Mouse (Mus musculus) forebrain, embryonic 12.5 days (tissue): Measurements from ENCODE around the gene Ech1. TPM values are rescaled to one million over a fixed set of nuclear protein-coding genes. Genes with fewer than 3 reads are reported as not detected.

Experiments used
- ATAC-seq: fragments of 200-750 bp; cut with Nextera tagmentation; 2 replicates; pipeline ENCODE4 v1.8.0; 2017; ENCODE audit warnings: moderate TSS enrichment; ENCODE audit not compliant: low FRiP score
- H3K27ac ChIP-seq: fragments of 300-500 bp; sonication (generic); 2 replicates; pipeline ENCODE4 v1.5.1; 2016; ENCODE audit warnings: mild to moderate bottlenecking
- H3K27me3 ChIP-seq: fragments of 300-500 bp; sonication (generic); 2 replicates; pipeline ENCODE4 v1.6.1; 2016; ENCODE audit warnings: mild to moderate bottlenecking
- H3K36me3 ChIP-seq: fragments of 300-500 bp; sonication (generic); replicated peaks from 2 replicates; pipeline ENCODE4 v1.6.1; 2016; ENCODE audit warnings: mild to moderate bottlenecking
- H3K4me1 ChIP-seq: fragments of 300-500 bp; sonication (generic); 2 replicates; pipeline ENCODE4 v1.6.1; 2016
- H3K4me2 ChIP-seq: fragments of 300-500 bp; sonication (generic); 2 replicates; pipeline ENCODE4 v1.6.1; 2016; ENCODE audit warnings: mild to moderate bottlenecking, moderate library complexity
- H3K4me3 ChIP-seq: fragments of 300-500 bp; sonication (generic); replicated peaks from 2 replicates; pipeline ENCODE4 v1.5.1; 2016; ENCODE audit warnings: mild to moderate bottlenecking
- H3K9ac ChIP-seq: fragments of 300-500 bp; sonication (generic); 2 replicates; pipeline ENCODE4 v1.6.1; 2016; ENCODE audit warnings: mild to moderate bottlenecking
- H3K9me3 ChIP-seq: fragments of 300-500 bp; sonication (generic); 2 replicates; pipeline ENCODE4 v1.6.1; 2016
- WGBS: fragments of 180-500 bp; shearing (Covaris S2); methylation state at CpG from one replicate; pipeline ENCODE4 v1.1.7; 2016; 5-methylcytosine and 5-hydroxymethylcytosine counted together
- polyA plus RNA-seq: library from polyadenylated mRNA; unstranded; fragments of >200 nt; fragmentation: Nextera tagmentation; extraction: Ambion mirVana; gene quantifications from 2 replicates; pipeline ENCODE4 v1.2.1, GENCODE M21; 2016

The Ech1 gene
- polyA plus RNA-seq, 1 experiment from 2014 or later: 63.9 TPM

DNA sequence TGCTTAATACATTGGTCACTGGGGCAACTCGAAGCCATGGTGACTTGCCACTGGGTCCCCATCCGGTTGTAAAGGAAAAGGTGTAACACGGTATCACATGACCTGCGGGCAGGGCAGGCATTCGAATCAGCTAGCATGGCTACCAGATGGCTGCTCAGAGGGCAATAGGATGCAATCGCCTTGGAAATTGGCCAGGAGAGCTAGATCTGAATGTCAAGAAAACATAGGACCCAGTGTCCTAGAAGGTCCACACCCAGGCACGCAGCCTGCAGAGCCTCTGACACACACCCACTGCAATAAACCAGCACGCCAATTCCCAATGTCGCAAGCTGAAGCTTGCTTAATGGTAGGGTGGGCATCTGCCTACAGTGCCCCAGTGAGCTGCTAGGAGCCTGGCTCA lies 13.3 kb downstream of the Ech1 start:
- H3K27me3 ChIP-seq: no peaks in the 10 kb centered on the region
- no peak overlapping the region for H3K4me2 ChIP-seq
- 89% methylated on average over 9 of the region's 9 CpGs for WGBS
- H3K4me3 ChIP-seq: no peak overlapping the region
- no peaks in the 10 kb centered on the region for H3K4me1 ChIP-seq
- H3K9ac ChIP-seq: no peak overlapping the region
- H3K27ac ChIP-seq: no peak overlapping the region
- no peaks in the 10 kb centered on the region for H3K9me3 ChIP-seq
- no peaks in the 10 kb centered on the region for H3K36me3 ChIP-seq
- ATAC-seq: no peak

DNA sequence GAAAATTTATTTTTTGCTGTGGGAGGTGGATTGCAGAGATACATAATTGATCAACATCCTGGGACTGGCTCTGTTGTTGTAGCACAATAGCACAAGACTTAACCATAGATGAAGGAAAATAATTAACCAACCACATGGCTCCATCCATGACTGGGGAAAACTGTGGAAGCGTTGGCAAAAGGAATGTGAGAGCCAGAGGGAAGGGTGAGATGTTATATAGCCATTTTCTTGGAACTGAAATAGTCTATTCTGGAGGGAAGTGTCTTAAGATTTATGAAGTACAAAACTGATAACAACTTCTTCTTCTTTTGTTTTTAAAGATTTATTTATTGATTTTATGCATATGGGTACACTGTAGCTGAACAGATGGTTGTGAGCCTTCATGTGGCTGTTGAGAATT lies 22.3 kb downstream of the Ech1 start:
- ATAC-seq: no peak

DNA sequence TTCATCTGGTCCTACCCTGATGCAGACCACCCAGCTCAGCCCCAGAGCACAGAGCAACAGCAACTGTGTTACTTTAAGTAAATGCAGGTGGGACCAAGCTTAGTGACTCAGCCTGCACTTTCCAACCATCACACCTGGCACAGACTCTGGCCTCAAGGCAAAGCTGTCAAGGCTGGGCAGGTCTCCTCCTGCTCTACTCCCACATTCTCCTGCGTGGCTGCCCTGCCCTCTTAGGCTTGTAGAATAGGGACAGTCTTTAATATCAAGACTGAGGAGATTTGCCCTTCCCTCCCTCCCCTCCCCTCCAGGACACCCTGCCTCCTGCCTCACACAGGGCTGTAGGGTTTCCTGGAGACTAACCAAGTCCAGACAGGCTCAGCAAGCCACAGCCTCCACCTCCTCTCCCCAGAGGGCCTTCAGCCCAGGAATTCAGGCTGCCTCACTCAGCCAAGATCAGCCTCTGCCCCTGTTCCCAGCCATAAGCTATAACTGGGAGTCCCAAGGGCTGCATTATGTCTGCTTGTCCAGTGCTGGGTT lies 24.8 kb downstream of the Ech1 start:
- no peak overlapping the region for H3K9ac ChIP-seq
- 0 out of 2 replicates have a peak, but pooled peaks cover 3% of the 10 kb centered on the region for H3K9me3 ChIP-seq
- no peaks in the 10 kb centered on the region for H3K36me3 ChIP-seq
- no peak overlapping the region for H3K4me2 ChIP-seq
- H3K27ac ChIP-seq: no peak overlapping the region
- H3K27me3 ChIP-seq: no peaks in the 10 kb centered on the region
- H3K4me1 ChIP-seq: no peaks in the 10 kb centered on the region
- no peak for ATAC-seq
- no peak overlapping the region for H3K4me3 ChIP-seq
- WGBS: 63% methylated on average over 1 of the region's 1 CpGs

More for the DNA sequence above, 22.3 kb downstream of the Ech1 start:
- H3K36me3 ChIP-seq: no peaks in the 10 kb centered on the region
- no peak overlapping the region for H3K4me3 ChIP-seq
- H3K4me2 ChIP-seq: no peak overlapping the region
- H3K9ac ChIP-seq: no peak overlapping the region
- H3K4me1 ChIP-seq: no peaks in the 10 kb centered on the region
- 0 out of 2 replicates have a peak, but pooled peaks cover 3% of the 10 kb centered on the region for H3K9me3 ChIP-seq
- no peaks in the 10 kb centered on the region for H3K27me3 ChIP-seq
- WGBS: 88% methylated on average over 1 of the region's 1 CpGs
- H3K27ac ChIP-seq: no peak overlapping the region

DNA sequence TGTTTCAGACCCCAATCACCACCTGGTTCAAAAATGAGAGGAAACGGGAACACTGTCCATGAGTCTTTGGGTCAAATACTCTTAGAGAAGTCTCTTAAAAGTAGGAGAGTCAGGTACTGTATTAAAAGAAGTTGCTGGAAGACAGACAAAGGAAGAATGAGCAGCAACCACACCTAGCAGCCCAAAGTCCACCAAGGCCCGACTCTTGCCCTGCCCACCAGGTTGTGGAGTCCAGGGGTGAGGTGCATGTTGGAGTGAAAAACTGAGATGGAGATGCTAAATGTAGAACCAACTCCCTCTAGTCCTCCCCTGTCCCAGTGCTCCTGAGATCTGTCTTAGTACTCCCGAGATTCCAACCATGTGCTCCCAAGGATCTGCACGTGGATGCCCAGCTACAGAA lies 25.6 kb downstream of the Ech1 start:
- WGBS: 86% methylated on average over 4 of the region's 4 CpGs
- no peak overlapping the region for H3K27ac ChIP-seq
- no peak overlapping the region for H3K9ac ChIP-seq
- no peak overlapping the region for H3K4me3 ChIP-seq
- H3K27me3 ChIP-seq: no peaks in the 10 kb centered on the region
- H3K4me2 ChIP-seq: no peak overlapping the region
- ATAC-seq: no peak
- H3K36me3 ChIP-seq: no peaks in the 10 kb centered on the region
- no peaks in the 10 kb centered on the region for H3K4me1 ChIP-seq
- H3K9me3 ChIP-seq: 0 out of 2 replicates have a peak, but pooled peaks cover 3% of the 10 kb centered on the region

DNA sequence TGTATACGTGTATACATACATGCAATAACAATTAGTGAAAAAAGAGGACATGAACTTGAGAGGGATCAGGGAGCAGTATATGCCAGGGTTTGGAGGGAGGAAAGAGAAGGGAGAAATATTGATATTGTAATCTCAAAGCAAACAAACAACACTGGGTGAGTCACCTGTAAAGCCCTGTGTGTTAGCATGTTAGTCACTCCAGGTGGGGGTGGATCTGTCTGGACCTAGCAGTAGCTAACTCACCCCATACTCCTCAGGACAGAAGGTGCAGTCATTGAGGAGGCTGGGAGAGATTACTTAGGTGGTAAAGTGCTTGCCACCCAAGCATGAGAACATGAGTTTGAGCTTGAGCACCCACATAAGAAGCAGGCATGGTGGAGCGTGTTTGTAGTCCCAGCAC lies 34.9 kb downstream of the Ech1 start:
- Histone ChIP-seq H3K9ac (no peak overlapping the region), H3K9me3 (0 out of 2 replicates have a peak, but pooled peaks cover 5% of the 10 kb centered on the region), H3K4me1 (peaks cover 8% of the 10 kb centered on the region), H3K4me2 (no peak overlapping the region), H3K27ac (no peak overlapping the region), H3K36me3 (no peaks in the 10 kb centered on the region), H3K27me3 (no peaks in the 10 kb centered on the region), H3K4me3 (no peak overlapping the region)
- 86% methylated on average over 2 of the region's 2 CpGs for WGBS
- no peak for ATAC-seq

DNA sequence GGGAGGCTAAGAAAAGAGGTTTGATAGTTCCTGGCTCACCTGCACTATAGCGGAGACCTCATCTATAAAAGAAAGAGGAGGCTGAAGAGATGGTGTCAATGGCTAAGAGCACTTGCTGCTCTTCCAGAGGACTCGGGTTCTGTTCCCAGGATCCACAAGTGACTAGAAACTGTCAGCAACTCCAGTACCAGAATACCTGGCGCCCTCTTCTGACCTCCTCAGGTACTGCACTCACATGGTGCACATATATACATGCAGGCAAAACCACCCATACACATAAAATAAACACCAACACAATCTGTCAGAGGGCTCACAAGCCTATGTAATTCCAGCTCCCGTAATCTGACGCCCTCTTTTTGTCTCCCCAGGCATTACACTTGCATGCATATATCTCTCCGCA lies 35.9 kb downstream of the Ech1 start:
- Histone ChIP-seq H3K9me3 (0 out of 2 replicates have a peak, but pooled peaks cover 5% of the 10 kb centered on the region), H3K36me3 (no peaks in the 10 kb centered on the region), H3K27me3 (no peaks in the 10 kb centered on the region), H3K4me1 (peaks cover 8% of the 10 kb centered on the region), H3K4me3 (no peak overlapping the region), H3K9ac (no peak overlapping the region), H3K27ac (no peak overlapping the region), H3K4me2 (no peak overlapping the region)
- no peak for ATAC-seq
- WGBS: 89% methylated on average over 6 of the region's 6 CpGs

DNA sequence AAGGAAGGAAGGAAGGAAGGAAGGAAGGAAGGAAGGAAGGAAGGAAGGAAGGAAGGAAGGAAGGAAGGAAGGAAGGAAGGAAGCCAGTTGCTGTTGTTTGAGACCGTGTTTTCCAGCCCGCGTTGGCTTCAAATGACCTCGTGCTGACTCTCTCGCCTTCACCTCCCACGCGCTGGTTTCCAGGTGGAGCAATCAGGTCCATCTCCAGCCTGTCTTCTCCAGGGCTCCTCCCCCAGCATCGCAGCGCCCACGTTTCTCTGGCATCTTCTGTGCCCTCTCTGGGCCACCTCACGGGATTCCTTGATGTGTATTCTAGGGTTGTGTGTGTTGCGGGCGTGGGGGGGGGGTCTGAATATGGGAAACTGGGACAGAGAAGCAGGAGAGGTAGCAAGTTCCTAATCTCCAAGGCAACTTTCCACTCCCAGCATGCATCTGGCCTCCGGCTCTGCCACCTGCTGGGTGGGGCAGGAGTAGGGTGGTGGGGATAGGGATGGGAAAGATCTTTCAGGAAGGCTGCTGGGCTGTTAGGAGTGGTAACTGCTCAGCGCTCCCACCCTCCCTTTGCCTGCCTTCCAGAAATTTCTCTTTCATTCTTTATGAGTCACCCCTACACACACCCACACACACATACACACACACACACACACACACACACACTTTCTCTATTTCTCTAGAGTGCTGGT lies 37.9 kb downstream of the Ech1 start:
- no peak overlapping the region for H3K4me2 ChIP-seq
- H3K4me3 ChIP-seq: no peak overlapping the region
- H3K36me3 ChIP-seq: no peaks in the 10 kb centered on the region
- H3K27ac ChIP-seq: no peak overlapping the region
- H3K9me3 ChIP-seq: 0 out of 2 replicates have a peak, but pooled peaks cover 5% of the 10 kb centered on the region
- peaks cover 11% of the 10 kb centered on the region for H3K4me1 ChIP-seq
- H3K9ac ChIP-seq: no peak overlapping the region
- 84% methylated on average over 14 of the region's 15 CpGs for WGBS
- no peak for ATAC-seq
- no peaks in the 10 kb centered on the region for H3K27me3 ChIP-seq

DNA sequence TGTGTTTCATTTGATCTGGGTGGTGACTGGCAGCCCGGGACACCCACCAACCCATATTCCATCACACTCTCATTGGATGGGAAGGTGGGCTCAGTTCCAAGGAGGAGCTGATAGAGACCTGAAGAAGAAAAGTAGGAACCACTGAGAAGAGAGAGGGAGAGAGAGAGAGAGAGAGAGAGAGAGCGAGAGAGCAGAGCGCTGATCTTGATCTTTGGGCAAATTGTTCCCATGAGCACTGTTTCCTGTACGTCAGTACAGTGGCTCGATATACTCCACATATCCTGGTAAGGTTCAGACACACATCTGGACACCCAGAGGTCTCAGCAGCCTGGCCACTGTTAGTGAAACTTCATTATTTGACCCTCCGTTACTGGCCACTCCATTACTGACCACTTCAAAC lies 38.5 kb downstream of the Ech1 start, which contains the start of gene Lgals7:
Gene Lgals7, plus strand, starts transcription at position 314 of the 400 bp plus-strand sequence.
- H3K9me3 ChIP-seq: 0 out of 2 replicates have a peak, but pooled peaks cover 5% of the 10 kb centered on the region
- WGBS: 89% methylated on average over 6 of the region's 6 CpGs
- no peak within 1 kb of the TSS for H3K9ac ChIP-seq
- peak within 1 kb of the TSS; percentile 6; the same call in 1 of the 2 replicates for H3K4me2 ChIP-seq
- H3K4me1 ChIP-seq: peaks cover 11% of the 10 kb centered on the region
- H3K4me3 ChIP-seq: no peak within 1 kb of the TSS
- H3K27ac ChIP-seq: no peak within 1 kb of the TSS
- ATAC-seq: no peak
- no peaks in the 10 kb centered on the region for H3K36me3 ChIP-seq
- no peaks in the 10 kb centered on the region for H3K27me3 ChIP-seq

DNA sequence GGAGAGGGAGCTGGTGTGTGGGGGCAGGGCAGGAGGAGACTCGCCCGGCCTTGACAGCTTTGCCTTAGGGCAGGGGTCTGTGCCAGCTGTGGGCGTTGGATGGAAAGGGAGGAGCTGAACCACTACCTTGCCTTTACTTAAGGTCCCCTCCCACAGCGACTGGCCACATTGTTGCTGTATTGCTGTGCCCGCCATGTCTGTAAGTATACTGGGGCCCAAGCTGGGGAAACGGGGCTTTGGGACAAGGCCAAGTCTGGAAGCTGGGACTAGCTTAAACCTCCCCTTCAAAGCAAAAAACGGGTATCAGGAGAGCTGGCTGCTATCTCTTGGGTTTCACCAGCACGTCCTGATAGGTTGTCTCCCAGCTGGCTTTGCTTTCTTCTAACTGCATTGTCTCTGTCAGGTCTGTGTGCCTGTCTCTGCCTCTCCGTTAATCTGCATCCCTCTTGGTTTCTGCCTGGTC lies 39.3 kb downstream of the Ech1 start:
- Histone ChIP-seq H3K4me1 (peaks cover 11% of the 10 kb centered on the region), H3K27ac (no peak overlapping the region), H3K9ac (no peak overlapping the region), H3K9me3 (0 out of 2 replicates have a peak, but pooled peaks cover 5% of the 10 kb centered on the region), H3K4me3 (no peak overlapping the region), H3K36me3 (no peaks in the 10 kb centered on the region), H3K4me2 (peak overlapping the region; percentile 6; the same call in 1 of the 2 replicates), H3K27me3 (no peaks in the 10 kb centered on the region)
- WGBS: 38% methylated on average over 9 of the region's 9 CpGs
- ATAC-seq: no peak

DNA sequence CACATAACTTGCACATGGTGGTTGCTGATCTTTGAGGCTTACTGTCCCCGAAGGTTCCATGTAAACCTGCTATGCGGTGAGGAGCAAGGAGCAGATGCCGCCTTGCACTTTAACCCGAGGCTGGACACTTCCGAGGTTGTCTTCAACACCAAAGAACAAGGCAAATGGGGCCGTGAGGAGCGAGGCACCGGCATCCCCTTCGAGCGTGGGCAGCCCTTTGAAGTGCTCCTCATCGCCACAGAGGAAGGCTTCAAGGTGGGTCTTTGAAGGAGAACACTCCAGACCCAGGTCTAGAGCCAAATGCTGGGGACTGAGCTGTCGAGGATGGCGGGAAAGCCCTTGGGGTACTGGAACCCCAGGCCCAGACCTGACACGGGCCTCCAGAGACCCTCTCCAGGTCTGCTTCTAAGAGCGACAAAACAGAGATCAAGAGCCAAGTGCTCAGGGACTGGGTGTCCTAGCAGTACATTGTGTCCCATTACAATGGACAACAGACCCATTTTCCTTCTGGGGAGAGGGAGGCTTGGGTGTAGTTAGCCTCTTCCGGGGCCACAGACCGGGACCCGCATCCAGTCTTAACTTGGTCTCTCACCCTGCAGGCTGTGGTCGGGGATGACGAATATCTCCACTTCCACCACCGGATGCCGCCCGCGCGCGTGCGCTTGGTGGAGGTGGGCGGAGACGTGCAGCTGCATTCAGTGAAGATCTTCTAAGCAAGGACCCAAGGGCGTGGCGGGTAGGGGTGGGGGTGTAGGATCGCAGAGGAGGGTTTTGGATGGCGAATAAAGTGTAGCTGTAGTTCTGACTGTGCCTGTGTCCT lies 40.7 kb downstream of the Ech1 start:
- 50% methylated on average over 33 of the region's 33 CpGs for WGBS
- peak; percentile 63; the same call in 1 of the 2 replicates for ATAC-seq
- peak overlapping the region; percentile 50 for H3K4me2 ChIP-seq
- H3K36me3 ChIP-seq: no peaks in the 10 kb centered on the region
- peaks cover 11% of the 10 kb centered on the region for H3K4me1 ChIP-seq
- H3K27ac ChIP-seq: no peak overlapping the region
- peak overlapping the region; percentile 21 for H3K4me3 ChIP-seq
- peak overlapping the region; percentile 25; the same call in 1 of the 2 replicates for H3K9ac ChIP-seq
- H3K27me3 ChIP-seq: no peaks in the 10 kb centered on the region
- 0 out of 2 replicates have a peak, but pooled peaks cover 4% of the 10 kb centered on the region for H3K9me3 ChIP-seq

DNA sequence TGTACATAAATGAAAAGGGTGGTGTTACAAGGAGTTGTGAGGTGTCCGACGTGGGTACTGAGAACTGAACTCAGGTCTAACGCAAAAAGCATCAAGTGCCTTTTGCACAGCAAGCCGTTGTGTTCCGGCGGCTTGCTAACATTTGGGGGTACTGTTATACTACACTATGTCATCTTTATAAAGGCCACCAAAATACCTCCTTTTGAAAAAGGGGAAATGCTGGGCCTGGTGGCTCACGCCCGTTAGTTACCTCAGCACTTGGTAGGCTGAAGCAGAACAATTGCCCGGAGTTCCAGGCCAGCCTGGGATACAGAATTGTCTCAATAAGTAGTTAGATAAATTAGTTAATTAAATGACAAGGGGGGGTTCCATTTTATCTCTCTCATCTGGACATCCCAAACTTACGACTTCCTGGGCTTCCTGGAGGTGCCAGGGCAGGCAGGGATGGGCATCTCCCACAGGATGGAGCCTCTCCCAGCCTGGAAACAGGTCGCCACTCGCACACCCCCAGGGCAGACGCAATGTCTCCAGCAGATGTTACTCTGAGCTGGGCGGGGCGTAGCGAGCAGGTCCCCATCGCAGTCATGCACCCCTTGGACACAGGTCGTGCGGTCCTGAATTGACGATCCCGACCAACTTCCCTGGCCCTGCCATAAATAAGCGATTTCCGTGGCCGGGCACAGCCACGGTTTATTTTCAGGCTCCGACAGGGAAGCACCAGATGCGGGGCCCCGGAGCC lies 41.9 kb downstream of the Ech1 start:
- no peak overlapping the region for H3K27ac ChIP-seq
- H3K9me3 ChIP-seq: no peaks in the 10 kb centered on the region
- H3K27me3 ChIP-seq: no peaks in the 10 kb centered on the region
- no peak for ATAC-seq
- H3K9ac ChIP-seq: no peak overlapping the region
- H3K36me3 ChIP-seq: no peaks in the 10 kb centered on the region
- H3K4me2 ChIP-seq: no peak overlapping the region
- peaks cover 11% of the 10 kb centered on the region for H3K4me1 ChIP-seq
- H3K4me3 ChIP-seq: no peak overlapping the region
- WGBS: 92% methylated on average over 28 of the region's 28 CpGs
